Mouse (Mus musculus) heart, embryonic 12.5 days (tissue): ENCODE results near the gene Ddb1. TPM values are rescaled to one million over a fixed set of nuclear protein-coding genes. Genes with fewer than 3 reads are reported as not detected.

Experiments used
- ATAC-seq: fragments of 200-750 bp; cut with Nextera tagmentation; 2 replicates; pipeline ENCODE4 v1.8.0; 2017; ENCODE audit warnings: moderate TSS enrichment, moderate library complexity; ENCODE audit not compliant: insufficient number of reproducible peaks, low FRiP score
- H3K27ac ChIP-seq: fragments of 300-500 bp; sonication (generic); 2 replicates; pipeline ENCODE4 v1.5.1; 2016; ENCODE audit warnings: mild to moderate bottlenecking, moderate library complexity; ENCODE audit not compliant: poor library complexity, severe bottlenecking
- H3K27me3 ChIP-seq: fragments of 300-500 bp; sonication (generic); replicated peaks from 2 replicates; pipeline ENCODE4 v1.6.1; 2016; ENCODE audit warnings: mild to moderate bottlenecking, moderate library complexity
- H3K36me3 ChIP-seq: fragments of 300-500 bp; sonication (generic); 2 replicates; pipeline ENCODE4 v1.6.1; 2016; ENCODE audit warnings: mild to moderate bottlenecking, moderate library complexity
- H3K4me1 ChIP-seq: fragments of 300-500 bp; sonication (generic); replicated peaks from 2 replicates; pipeline ENCODE4 v1.6.1; 2016; ENCODE audit warnings: mild to moderate bottlenecking
- H3K4me2 ChIP-seq: fragments of 300-500 bp; sonication (generic); 2 replicates; pipeline ENCODE4 v1.6.1; 2016; ENCODE audit warnings: mild to moderate bottlenecking, moderate library complexity
- H3K4me3 ChIP-seq: fragments of 300-500 bp; sonication (generic); 2 replicates; pipeline ENCODE4 v1.5.1; 2016; ENCODE audit warnings: mild to moderate bottlenecking
- H3K9ac ChIP-seq: fragments of 300-500 bp; sonication (generic); 2 replicates; pipeline ENCODE4 v1.6.1; 2016; ENCODE audit warnings: mild to moderate bottlenecking, moderate library complexity
- H3K9me3 ChIP-seq: fragments of 300-500 bp; sonication (generic); replicated peaks from 2 replicates; pipeline ENCODE4 v1.6.1; 2016; ENCODE audit warnings: mild to moderate bottlenecking, moderate library complexity
- WGBS: fragments of 180-500 bp; shearing (Covaris S2); methylation state at CpG from one replicate; pipeline ENCODE4 v1.1.7; 2016; 5-methylcytosine and 5-hydroxymethylcytosine counted together
- polyA plus RNA-seq: library from polyadenylated mRNA; unstranded; fragments of >200 nt; fragmentation: Nextera tagmentation; extraction: Ambion mirVana; gene quantifications from 2 replicates; pipeline ENCODE4 v1.2.1, GENCODE M21; 2016

The Ddb1 gene
- polyA plus RNA-seq, 1 experiment from 2014 or later, result 339 TPM

GRCm38 (mm10) chr19:10634106-10634871, 29.2 kb downstream of the Ddb1 start, which contains the start of gene Vwce:
Gene Vwce (plus strand): TSS chr19:10634213.
- no peak within 1 kb of the TSS for H3K27ac ChIP-seq

GRCm38 (mm10) chr19:10634872-10635318, 29.8 kb downstream of the Ddb1 start:
- H3K9ac ChIP-seq, result peak overlapping the region; percentile 73
- peak overlapping the region; percentile 53 for H3K4me3 ChIP-seq
- peaks cover 4% of the 10 kb centered on the region; the same call in 1 of the 2 replicates for H3K27me3 ChIP-seq
- H3K36me3 ChIP-seq, result peaks cover 21% of the 10 kb centered on the region
- H3K9me3 ChIP-seq, result no peaks in the 10 kb centered on the region
- H3K4me2 ChIP-seq, result peak overlapping the region; percentile 98
- peaks cover 16% of the 10 kb centered on the region for H3K4me1 ChIP-seq
- no peak overlapping the region for H3K27ac ChIP-seq
- ATAC-seq, result peak; percentile 89
- WGBS, result 6% methylated on average over 21 of the region's 21 CpGs

More at GRCm38 (mm10) chr19:10634106-10634871, 29.2 kb downstream of the Ddb1 start, which contains the start of gene Vwce:
- peak within 1 kb of the TSS; percentile 53 for H3K4me3 ChIP-seq
- H3K4me1 ChIP-seq, result peaks cover 16% of the 10 kb centered on the region
- peaks cover 4% of the 10 kb centered on the region; the same call in 1 of the 2 replicates for H3K27me3 ChIP-seq
- peak; percentile 84 for ATAC-seq
- peaks cover 27% of the 10 kb centered on the region for H3K36me3 ChIP-seq
- H3K9ac ChIP-seq, result peak within 1 kb of the TSS; percentile 73
- no peaks in the 10 kb centered on the region for H3K9me3 ChIP-seq
- peak within 1 kb of the TSS; percentile 98 for H3K4me2 ChIP-seq
- WGBS, result 2% methylated on average over 32 of the region's 32 CpGs

DNA sequence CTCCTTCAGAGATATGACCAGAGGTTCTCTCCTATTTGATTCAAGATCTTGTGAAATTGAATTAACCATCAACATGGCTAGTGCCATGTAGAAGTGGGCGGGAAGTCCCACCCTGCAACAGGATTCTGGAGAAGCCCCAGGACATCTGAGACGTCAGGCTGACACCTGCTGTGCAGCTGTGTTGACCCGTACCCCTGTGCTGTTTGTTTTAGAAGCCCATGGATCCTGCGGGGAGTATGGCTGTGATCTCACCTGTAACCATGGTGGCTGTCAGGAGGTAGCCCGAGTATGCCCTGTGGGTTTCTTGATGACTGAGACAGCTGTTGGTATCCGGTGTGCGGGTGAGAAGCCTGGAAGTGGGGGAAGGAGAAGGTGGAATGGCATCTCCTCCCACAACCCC, 32.7 kb downstream of the Ddb1 start:
- peaks cover 11% of the 10 kb centered on the region for H3K27me3 ChIP-seq
- no peak overlapping the region for H3K4me3 ChIP-seq
- no peak for ATAC-seq
- no peak overlapping the region for H3K9ac ChIP-seq
- H3K9me3 ChIP-seq, result no peaks in the 10 kb centered on the region
- H3K36me3 ChIP-seq, result no peaks in the 10 kb centered on the region
- no peak overlapping the region for H3K4me2 ChIP-seq
- H3K27ac ChIP-seq, result no peak overlapping the region
- peaks cover 22% of the 10 kb centered on the region for H3K4me1 ChIP-seq
- 52% methylated on average over 7 of the region's 7 CpGs for WGBS

DNA sequence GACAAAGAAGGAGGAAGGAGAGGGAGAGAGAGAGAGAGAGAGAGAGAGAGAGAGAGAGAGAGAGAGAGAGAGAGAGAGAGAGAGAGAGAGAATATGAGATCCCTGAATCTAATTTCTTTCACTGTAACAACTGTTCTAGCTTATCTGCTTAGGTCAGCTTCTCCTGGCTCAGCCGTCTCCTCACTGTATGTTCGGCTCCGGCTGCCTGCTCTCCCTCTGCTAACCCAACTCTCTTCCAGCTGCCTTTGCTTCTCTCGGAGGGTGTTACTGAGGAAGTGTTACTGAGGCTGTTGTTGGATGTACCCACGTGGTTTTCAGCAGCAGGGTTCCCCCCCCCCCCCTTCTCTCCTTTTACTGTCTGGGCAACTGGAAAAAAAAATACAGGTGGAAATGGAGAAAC, 35.0 kb downstream of the Ddb1 start:
- 2% methylated on average over 5 of the region's 5 CpGs for WGBS
- no peak overlapping the region for H3K9ac ChIP-seq
- no peak overlapping the region for H3K27ac ChIP-seq
- peaks cover 11% of the 10 kb centered on the region for H3K4me1 ChIP-seq
- H3K9me3 ChIP-seq, result no peaks in the 10 kb centered on the region
- peak overlapping the region; percentile 33 for H3K4me2 ChIP-seq
- H3K27me3 ChIP-seq, result peaks cover 7% of the 10 kb centered on the region
- ATAC-seq, result no peak
- H3K36me3 ChIP-seq, result no peaks in the 10 kb centered on the region
- no peak overlapping the region for H3K4me3 ChIP-seq

- Histone ChIP-seq H3K9ac (no peak overlapping the region), H3K9me3 (no peaks in the 10 kb centered on the region), H3K27ac (no peak overlapping the region), H3K36me3 (no peaks in the 10 kb centered on the region), H3K4me3 (no peak overlapping the region), H3K4me1 (peaks cover 6% of the 10 kb centered on the region; the same call in 1 of the 2 replicates), H3K4me2 (peak overlapping the region; percentile 33), H3K27me3 (peaks cover 7% of the 10 kb centered on the region)
- WGBS, result 50% methylated on average over 13 of the region's 13 CpGs
- no peak for ATAC-seq
Observed at GRCm38 (mm10) chr19:10640589-10641378, 35.7 kb downstream of the Ddb1 start.

- Histone ChIP-seq H3K9me3 (no peaks in the 10 kb centered on the region), H3K4me2 (no peak overlapping the region), H3K27ac (no peak overlapping the region), H3K36me3 (no peaks in the 10 kb centered on the region), H3K4me3 (no peak overlapping the region), H3K4me1 (no peaks in the 10 kb centered on the region), H3K9ac (no peak overlapping the region), H3K27me3 (peaks cover 10% of the 10 kb centered on the region)
- no peak for ATAC-seq
- 89% methylated on average over 2 of the region's 2 CpGs for WGBS
Observed at GRCm38 (mm10) chr19:10645616-10646015, 40.5 kb downstream of the Ddb1 start.

- Histone ChIP-seq H3K4me3 (no peak overlapping the region), H3K36me3 (no peaks in the 10 kb centered on the region), H3K27me3 (peaks cover 3% of the 10 kb centered on the region; the same call in 1 of the 2 replicates), H3K9ac (no peak overlapping the region), H3K4me1 (no peaks in the 10 kb centered on the region), H3K9me3 (no peaks in the 10 kb centered on the region), H3K4me2 (no peak overlapping the region), H3K27ac (no peak overlapping the region)
- 74% methylated on average over 8 of the region's 8 CpGs for WGBS
- no peak for ATAC-seq
Observed at GRCm38 (mm10) chr19:10648156-10648555, 43.0 kb downstream of the Ddb1 start.

GRCm38 (mm10) chr19:10656058-10656457, 50.9 kb downstream of the Ddb1 start:
- Histone ChIP-seq H3K27me3 (no peaks in the 10 kb centered on the region), H3K27ac (no peak overlapping the region), H3K4me1 (peaks cover 8% of the 10 kb centered on the region), H3K36me3 (no peaks in the 10 kb centered on the region), H3K9me3 (no peaks in the 10 kb centered on the region), H3K4me3 (no peak overlapping the region), H3K4me2 (no peak overlapping the region), H3K9ac (no peak overlapping the region)
- WGBS, result 61% methylated on average over 3 of the region's 3 CpGs
- no peak for ATAC-seq

GRCm38 (mm10) chr19:10657742-10658141, 52.6 kb downstream of the Ddb1 start:
- WGBS, result 65% methylated on average over 5 of the region's 5 CpGs

GRCm38 (mm10) chr19:10658406-10658805, 53.3 kb downstream of the Ddb1 start:
- no peak for ATAC-seq
- no peaks in the 10 kb centered on the region for H3K9me3 ChIP-seq
- no peaks in the 10 kb centered on the region for H3K27me3 ChIP-seq
- WGBS, result 79% methylated on average over 2 of the region's 2 CpGs
- no peak overlapping the region for H3K27ac ChIP-seq
- no peak overlapping the region for H3K4me2 ChIP-seq
- H3K4me3 ChIP-seq, result no peak overlapping the region
- H3K4me1 ChIP-seq, result peaks cover 8% of the 10 kb centered on the region
- no peaks in the 10 kb centered on the region for H3K36me3 ChIP-seq
- H3K9ac ChIP-seq, result no peak overlapping the region

More at GRCm38 (mm10) chr19:10657742-10658141, 52.6 kb downstream of the Ddb1 start:
- Histone ChIP-seq H3K4me1 (peaks cover 8% of the 10 kb centered on the region), H3K9ac (no peak overlapping the region), H3K27ac (no peak overlapping the region), H3K4me3 (no peak overlapping the region), H3K36me3 (no peaks in the 10 kb centered on the region), H3K27me3 (no peaks in the 10 kb centered on the region), H3K9me3 (no peaks in the 10 kb centered on the region), H3K4me2 (no peak overlapping the region)
- ATAC-seq, result no peak

DNA sequence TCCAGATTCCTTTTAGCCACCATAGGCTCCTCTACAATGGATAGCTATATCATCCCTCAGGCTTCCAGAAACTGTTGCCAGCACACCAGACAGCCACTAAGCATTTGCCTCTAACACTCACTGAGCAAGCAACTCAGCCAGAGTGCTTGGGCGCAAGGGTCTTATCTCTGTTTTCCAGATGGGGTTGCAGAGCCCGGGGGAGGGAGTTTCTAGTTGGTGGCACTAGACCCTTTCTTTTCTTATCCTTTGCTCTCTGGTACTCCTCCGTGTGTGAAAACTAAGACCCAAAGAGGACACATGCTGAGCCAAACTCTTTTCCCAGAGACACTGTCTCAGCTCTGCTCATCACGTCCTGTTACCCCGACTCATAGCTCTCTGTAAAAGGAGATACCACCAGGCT, 56.2 kb downstream of the Ddb1 start:
- no peak overlapping the region for H3K9ac ChIP-seq
- 31% methylated on average over 5 of the region's 5 CpGs for WGBS
- peak overlapping the region; percentile 39 for H3K27ac ChIP-seq

More for the DNA sequence above, 56.2 kb downstream of the Ddb1 start:
- Histone ChIP-seq H3K4me1 (peaks cover 6% of the 10 kb centered on the region), H3K36me3 (no peaks in the 10 kb centered on the region), H3K4me3 (no peak overlapping the region), H3K4me2 (no peak overlapping the region), H3K9me3 (no peaks in the 10 kb centered on the region), H3K27me3 (0 out of 2 replicates have a peak, but pooled peaks cover 4% of the 10 kb centered on the region)
- ATAC-seq, result peak; percentile 91
